Mouse (Mus musculus): ENCODE data around the gene Myl3.
A peak's percentile ranks its signal among the peaks of the same experiment; 100 is the strongest.

Gene Myl3

GRCm38 (mm10) chr9:110741711-110742294 is at the start of gene Myl3:
Myl3 (plus strand) TSS chr9:110741861.
- no peak for DNase-seq (ENCODE audit: low spot score in 2 of 2)

GRCm38 (mm10) chr9:110695165-110695755 is 46.4 kb upstream of the Myl3 start:
- no peak for DNase-seq (ENCODE audit: low spot score in 2 of 2)

- no peak for DNase-seq (ENCODE audit: low spot score in 2 of 2)
Measured at GRCm38 (mm10) chr9:110696427-110696826, 45.2 kb upstream of the Myl3 start.

- no peak for DNase-seq (ENCODE audit: low spot score in 2 of 2)
Measured at GRCm38 (mm10) chr9:110697465-110697864, 44.2 kb upstream of the Myl3 start.

- no peak for DNase-seq (ENCODE audit: low spot score in 2 of 2)
Measured at GRCm38 (mm10) chr9:110699574-110699973, 42.1 kb upstream of the Myl3 start.

GRCm38 (mm10) chr9:110701114-110702032 is 40.3 kb upstream of the Myl3 start:
- DNase-seq (ENCODE audit: low spot score in 2 of 2): no peak

- no peak for DNase-seq (ENCODE audit: low spot score in 2 of 2)
Measured at GRCm38 (mm10) chr9:110702848-110703247, 38.8 kb upstream of the Myl3 start.

- DNase-seq (ENCODE audit: low spot score in 2 of 2): no peak
Measured at GRCm38 (mm10) chr9:110703951-110704350, 37.7 kb upstream of the Myl3 start.

GRCm38 (mm10) chr9:110706784-110707183 is 34.9 kb upstream of the Myl3 start:
- DNase-seq (ENCODE audit: low spot score in 2 of 2): no peak

- peak; percentile 52 to 73 for DNase-seq (ENCODE audit: low spot score in 2 of 2)
Measured at GRCm38 (mm10) chr9:110709640-110710258, 31.9 kb upstream of the Myl3 start.

- no peak for DNase-seq (ENCODE audit: low spot score in 2 of 2)
Measured at GRCm38 (mm10) chr9:110711532-110711931, 30.1 kb upstream of the Myl3 start.

- DNase-seq (ENCODE audit: low spot score in 2 of 2): no peak
Measured at GRCm38 (mm10) chr9:110711996-110712395, 29.7 kb upstream of the Myl3 start.

- DNase-seq (ENCODE audit: low spot score in 2 of 2): no peak
Measured at GRCm38 (mm10) chr9:110712545-110712944, 29.1 kb upstream of the Myl3 start.

- DNase-seq (ENCODE audit: low spot score in 2 of 2): no peak
Measured at GRCm38 (mm10) chr9:110713389-110713788, 28.3 kb upstream of the Myl3 start.

- no peak for DNase-seq (ENCODE audit: low spot score in 2 of 2)
Measured at GRCm38 (mm10) chr9:110715426-110715825, 26.2 kb upstream of the Myl3 start.

GRCm38 (mm10) chr9:110716775-110717174 is 24.9 kb upstream of the Myl3 start:
- DNase-seq (ENCODE audit: low spot score in 2 of 2): peak; percentile 43 to 50

GRCm38 (mm10) chr9:110718071-110718470 is 23.6 kb upstream of the Myl3 start:
- no peak for DNase-seq (ENCODE audit: low spot score in 2 of 2)

- DNase-seq (ENCODE audit: low spot score in 2 of 2): no peak
Measured at GRCm38 (mm10) chr9:110718810-110719209, 22.9 kb upstream of the Myl3 start.

- no peak for DNase-seq (ENCODE audit: low spot score in 2 of 2)
Measured at GRCm38 (mm10) chr9:110719977-110720376, 21.7 kb upstream of the Myl3 start.

GRCm38 (mm10) chr9:110722060-110722459 is 19.6 kb upstream of the Myl3 start:
- no peak for DNase-seq (ENCODE audit: low spot score in 2 of 2)

- no peak for DNase-seq (ENCODE audit: low spot score in 2 of 2)
Measured at GRCm38 (mm10) chr9:110725721-110726135, 15.9 kb upstream of the Myl3 start.

GRCm38 (mm10) chr9:110726867-110727266 is 14.8 kb upstream of the Myl3 start:
- no peak for DNase-seq (ENCODE audit: low spot score in 2 of 2)

Measured in frontal cortex, postnatal 25 days (tissue).